8 mouse cellular contexts compared by ENCODE assay signal in the genomic region with DNA sequence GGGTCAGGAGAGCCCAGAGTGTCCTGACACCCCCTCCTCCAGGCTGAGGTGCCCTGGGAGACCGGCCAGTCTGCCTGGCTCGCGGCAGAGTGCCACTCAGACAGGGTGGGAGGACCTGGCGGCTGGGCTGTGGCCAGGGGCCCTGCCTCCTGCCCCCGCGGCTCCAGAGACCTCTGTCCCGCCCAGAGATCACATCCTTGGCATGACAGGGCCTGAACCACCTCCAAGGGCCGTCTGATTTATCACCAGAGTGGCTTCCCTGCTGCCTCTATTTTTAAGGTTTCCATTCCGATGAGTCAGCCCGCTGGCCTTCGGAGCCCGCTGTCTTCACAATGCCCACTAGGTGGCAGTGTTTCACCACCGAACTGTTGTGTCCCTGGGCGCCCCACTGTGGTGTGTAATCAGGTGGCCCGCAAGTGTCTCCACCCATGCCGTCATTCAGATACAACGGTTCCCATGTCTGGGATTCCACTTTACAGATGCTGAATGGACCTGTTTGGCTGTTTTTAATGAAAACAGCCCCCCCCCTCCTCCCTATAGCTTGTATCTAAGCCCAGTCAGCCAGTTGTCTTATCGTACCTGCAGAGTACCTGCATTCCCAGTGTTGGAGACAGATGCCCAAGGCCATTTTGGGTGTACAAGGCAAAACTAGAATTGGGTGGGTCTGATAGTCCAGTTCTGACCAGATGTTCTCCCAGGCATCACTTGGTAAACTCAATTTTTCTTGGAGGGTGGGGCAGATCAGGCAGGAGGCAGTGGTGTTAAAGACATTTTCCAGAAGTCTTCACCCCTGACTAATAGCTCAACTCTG. TPM values are rescaled to one million over a fixed set of nuclear protein-coding genes. Genes with fewer than 3 reads are reported as not detected.
DNase-seq lines count a peak whose midpoint lies in the region; ATAC-seq and TF ChIP-seq lines count a peak whose summit lies in the region.

No protein-coding gene starts in this region.

- peak overlapping the region; percentile 38 for H3K4me3 ChIP-seq in cerebellum, adult 2 months (replicated peaks; ENCODE audit: insufficient read depth, low read depth, low read length)
- no peak overlapping the region for H3K4me3 ChIP-seq in lung, embryonic 14.5 days (ENCODE audit: low read depth, low read length)
- H3K4me3 ChIP-seq in olfactory bulb, adult 2 months (ENCODE audit: insufficient read depth, low read depth, low read length), result peak overlapping the region; percentile 20; the same call in 1 of the 2 replicates

- peak overlapping the region; percentile 36 for H3K4me2 ChIP-seq in lung, embryonic 14.5 days

- H3K9ac ChIP-seq in lung, embryonic 14.5 days, result no peak overlapping the region; the same call in 1 of the 2 replicates

- no peak overlapping the region for H3K27ac ChIP-seq in cerebellum, adult 2 months (ENCODE audit: insufficient read depth, low read length)
- H3K27ac ChIP-seq in lung, embryonic 14.5 days (ENCODE audit: low read depth), result no peak overlapping the region
- no peak overlapping the region for H3K27ac ChIP-seq in olfactory bulb, adult 2 months (ENCODE audit: insufficient read depth, low read depth, low read length)

- no peaks in the 10 kb centered on the region for H3K9me3 ChIP-seq in lung, embryonic 14.5 days (ENCODE audit: low read depth, low read length)

- TF ChIP-seq POLR2A in cerebellum, adult 2 months (IDR thresholded peaks at IDR 0.05; ENCODE audit: borderline replicate concordance, insufficient read depth, low read length), result no peak
- no peak for TF ChIP-seq POLR2A in olfactory bulb, adult 2 months (IDR thresholded peaks at IDR 0.05; ENCODE audit: insufficient read depth, low read depth, low read length)

- no peaks in the 10 kb centered on the region for H3K36me3 ChIP-seq in lung, embryonic 14.5 days (ENCODE audit: insufficient read depth)

- peak; percentile 62 for DNase-seq in MEL-GATA-1-ER (ENCODE audit: extremely low read depth, low read depth)
- DNase-seq in cerebellum, adult 2 months, result peak; percentile 88 to 94
- peak; percentile 87 for DNase-seq in forelimb bud, embryonic 11.5 days (ENCODE audit: low read depth, low spot score)
- peak; percentile 75 to 89 for DNase-seq in layer of hippocampus, adult 8-10 months (ENCODE audit: low spot score in 2 of 2)
- DNase-seq in lung, embryonic 14.5 days, result peak; percentile 95
- DNase-seq in thymus, postnatal 0 days (ENCODE audit: low spot score), result peak; percentile 87

- peak; percentile 95 for TF ChIP-seq CTCF in cerebellum, adult 2 months (IDR thresholded peaks at IDR 0.05; ENCODE audit: borderline replicate concordance, insufficient read depth, low read depth, low read length)
- TF ChIP-seq CTCF in lung, embryonic 14.5 days (IDR thresholded peaks at IDR 0.05; ENCODE audit: low read depth), result peak; percentile 97
- TF ChIP-seq CTCF in olfactory bulb, adult 2 months (IDR thresholded peaks at IDR 0.05; ENCODE audit: insufficient read depth, low read depth, low read length), result peak; percentile 88

- ATAC-seq in hematopoietic stem cell, adult 5-6 weeks (replicated peaks in 1 of 2; ENCODE audit: insufficient read depth in 1 of 2, low FRiP score in 2 of 2, low TSS enrichment in 1 of 2, low read depth in 1 of 2, poor library complexity in 2 of 2, severe bottlenecking in 2 of 2), result peak; percentile 84 to 89
- ATAC-seq in lung, embryonic 14.5 days (ENCODE audit: insufficient read depth), result peak; percentile 75; the same call in 1 of the 2 replicates

- peaks cover 14% of the 10 kb centered on the region for H3K4me1 ChIP-seq in cerebellum, adult 2 months (ENCODE audit: control insufficient read depth, insufficient read depth, low read length)
- no peaks in the 10 kb centered on the region for H3K4me1 ChIP-seq in lung, embryonic 14.5 days (ENCODE audit: insufficient read depth)
- H3K4me1 ChIP-seq in olfactory bulb, adult 2 months (ENCODE audit: control insufficient read depth, insufficient read depth, low read length), result peaks cover 5% of the 10 kb centered on the region

- WGBS in cerebellum, adult 2 months, result under 1% methylated on average over 16 of the region's 18 CpGs
- WGBS in lung, embryonic 14.5 days, result 4% methylated on average over 12 of the region's 18 CpGs
- 2% methylated on average over 18 of the region's 18 CpGs for WGBS in olfactory bulb, adult 2 months

- no peaks in the 10 kb centered on the region for H3K27me3 ChIP-seq in cerebellum, adult 2 months (ENCODE audit: control insufficient read depth, insufficient read depth, low read length)
- peaks cover 42% of the 10 kb centered on the region for H3K27me3 ChIP-seq in lung, embryonic 14.5 days (ENCODE audit: insufficient read depth, low read length)

RNA-seq across cellular contexts. Expression of a gene that starts 3.4 kb away (rescaled TPM):
- not detected in 2 replicates for polyA plus RNA-seq in cerebellum, adult 2 months (2012; rRNA removed)
- not detected in 2 replicates for total RNA-seq in hematopoietic stem cell, adult 5-6 weeks (2017)
- not detected for total RNA-seq in layer of hippocampus, adult 8-10 months (2022)
- polyA plus RNA-seq in lung, embryonic 14.5 days (2014; fragmentation: Nextera tagmentation; extraction: Ambion mirVana), result not detected in 2 replicates
- polyA plus RNA-seq in olfactory bulb, adult 2 months (2012; ENCODE audit: insufficient read depth, insufficient read length, low replicate concordance, missing spikeins), result not detected in 2 replicates
- 0.05 and 0.10 TPM in 2 replicates for polyA plus RNA-seq in thymus, postnatal 0 days (2015; fragmentation: Nextera tagmentation; extraction: Ambion mirVana)

RNA-seq across cellular contexts. Expression of a gene that starts 18.5 kb away (rescaled TPM):
- 1.2 and 1.9 TPM in 2 replicates for polyA plus RNA-seq in cerebellum, adult 2 months (2012; rRNA removed)
- total RNA-seq in hematopoietic stem cell, adult 5-6 weeks (2017), result not detected in 2 replicates
- under 1 TPM; 0.50 to 0.96 (median 0.78) TPM for total RNA-seq in layer of hippocampus, adult 8-10 months (2022)
- polyA plus RNA-seq in lung, embryonic 14.5 days (2014; fragmentation: Nextera tagmentation; extraction: Ambion mirVana), result 3.9 and 4.8 TPM in 2 replicates
- not detected in 2 replicates for polyA plus RNA-seq in olfactory bulb, adult 2 months (2012; ENCODE audit: insufficient read depth, insufficient read length, low replicate concordance, missing spikeins)
- 3.6 and 4.3 TPM in 2 replicates for polyA plus RNA-seq in thymus, postnatal 0 days (2015; fragmentation: Nextera tagmentation; extraction: Ambion mirVana)

RNA-seq across cellular contexts. Expression of a gene that starts 37.0 kb away (rescaled TPM):
- 73.1 and 73.6 TPM in 2 replicates for polyA plus RNA-seq in cerebellum, adult 2 months (2012; rRNA removed)
- not detected in 2 replicates for total RNA-seq in hematopoietic stem cell, adult 5-6 weeks (2017)
- total RNA-seq in layer of hippocampus, adult 8-10 months (2022), result 10 to 100 TPM; 11.5 to 15.4 (median 12.6) TPM
- 0.14 TPM in 1 of 2 replicates, not detected in the other for polyA plus RNA-seq in lung, embryonic 14.5 days (2014; fragmentation: Nextera tagmentation; extraction: Ambion mirVana)
- polyA plus RNA-seq in olfactory bulb, adult 2 months (2012; ENCODE audit: insufficient read depth, insufficient read length, low replicate concordance, missing spikeins), result not detected in 2 replicates
- polyA plus RNA-seq in thymus, postnatal 0 days (2015; fragmentation: Nextera tagmentation; extraction: Ambion mirVana), result 1.0 and 1.2 TPM in 2 replicates

RNA-seq across cellular contexts. Expression of a gene that starts 47.8 kb away (rescaled TPM):
- polyA plus RNA-seq in cerebellum, adult 2 months (2012; rRNA removed), result 4.6 and 4.8 TPM in 2 replicates
- not detected in 2 replicates for total RNA-seq in hematopoietic stem cell, adult 5-6 weeks (2017)
- 1 to 10 TPM in 3 of 4 experiments, under 1 TPM in 1; 0.95 to 1.9 (median 1.5) TPM for total RNA-seq in layer of hippocampus, adult 8-10 months (2022)
- polyA plus RNA-seq in lung, embryonic 14.5 days (2014; fragmentation: Nextera tagmentation; extraction: Ambion mirVana), result 0.20 and 0.59 TPM in 2 replicates
- polyA plus RNA-seq in olfactory bulb, adult 2 months (2012; ENCODE audit: insufficient read depth, insufficient read length, low replicate concordance, missing spikeins), result not detected in 2 replicates
- 3.0 and 3.3 TPM in 2 replicates for polyA plus RNA-seq in thymus, postnatal 0 days (2015; fragmentation: Nextera tagmentation; extraction: Ambion mirVana)

Comparison
In these comparisons a context has a peak if more than half of its experiments do, and no peak if none do; other contexts are left out.
1. RNA of a gene that starts 37.0 kb away (polyA plus RNA-seq): 73.1 to 73.6 TPM in cerebellum, adult 2 months; 1.0 to 1.2 TPM in thymus, postnatal 0 days, 0.14 TPM in lung, embryonic 14.5 days and not detected in olfactory bulb, adult 2 months; every median in the first group is over 10 times any median in the second.
2. Peak in every context shown above with its lines, with median percentiles within 50 percentile points of each other: DNase-seq and CTCF ChIP-seq.